Mouse (Mus musculus): Measurements from ENCODE around the gene Olfr715b. TPM values are rescaled to one million over a fixed set of nuclear protein-coding genes. Genes with fewer than 3 reads are reported as not detected.

The Olfr715b gene
- polyA plus RNA-seq (2014; fragmentation: Illumina TruSeq; extraction: RNeasy Lipid Tissue Mini Kit (QIAGEN cat#74804); ENCODE audit: insufficient read depth, low read depth, low replicate concordance): not detected

DNA sequence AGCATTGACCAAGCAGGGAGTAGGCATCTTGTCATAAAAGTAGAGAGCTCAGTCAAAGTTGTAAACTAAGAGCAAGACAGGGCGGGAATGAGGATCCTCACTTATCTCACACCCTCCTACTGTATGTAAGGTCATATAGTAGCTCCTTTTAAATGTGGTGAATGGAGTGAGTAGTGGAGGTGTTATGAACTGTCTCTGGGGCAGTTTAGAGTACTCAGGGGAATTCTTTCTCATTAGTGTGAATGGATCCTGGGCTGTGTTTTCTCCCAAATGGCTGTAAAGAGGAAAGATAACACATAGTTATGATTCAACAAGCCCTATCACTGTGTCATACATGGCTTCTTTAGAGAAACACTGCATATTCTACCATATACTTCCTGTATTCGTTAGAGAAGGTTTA is at the start of gene Olfr715b:
Gene Olfr715b, minus strand, starts transcription at position 101 of the 400 bp plus-strand sequence.

GRCm38 (mm10) chr7:107138027-107138426 is 27.9 kb upstream of the Olfr715b start, which contains the start of gene Olfr716:
Gene Olfr716 (plus strand): TSS chr7:107138327.

GRCm38 (mm10) chr7:107130983-107131382 is 20.8 kb upstream of the Olfr715b start, which contains the start of gene Olfr715:
Gene Olfr715 (minus strand): TSS chr7:107131083.

GRCm38 (mm10) chr7:107092920-107093319 is 17.2 kb downstream of the Olfr715b start, which contains the start of gene Olfr17:
Gene Olfr17 (plus strand): TSS chr7:107093220.

GRCm38 (mm10) chr7:107070681-107071080 is 39.5 kb downstream of the Olfr715b start, which contains the start of gene Olfr714:
Gene Olfr714 (plus strand): TSS chr7:107070981.

Other genes starting within 250 kb of the Olfr715b start
- gene Olfr704, start 247.2 kb downstream of the Olfr715b start, polyA plus RNA-seq (2014; fragmentation: Illumina TruSeq; extraction: RNeasy Lipid Tissue Mini Kit (QIAGEN cat#74804); ENCODE audit: insufficient read depth, low read depth, low replicate concordance): not detected
- not detected for gene Olfr705, start 233.5 kb downstream of the Olfr715b start, polyA plus RNA-seq (2014; fragmentation: Illumina TruSeq; extraction: RNeasy Lipid Tissue Mini Kit (QIAGEN cat#74804); ENCODE audit: insufficient read depth, low read depth, low replicate concordance)
- not detected for gene Olfr706, start 222.2 kb downstream of the Olfr715b start, polyA plus RNA-seq (2014; fragmentation: Illumina TruSeq; extraction: RNeasy Lipid Tissue Mini Kit (QIAGEN cat#74804); ENCODE audit: insufficient read depth, low read depth, low replicate concordance)
- gene Olfr707, start 209.1 kb downstream of the Olfr715b start, polyA plus RNA-seq (2014; fragmentation: Illumina TruSeq; extraction: RNeasy Lipid Tissue Mini Kit (QIAGEN cat#74804); ENCODE audit: insufficient read depth, low read depth, low replicate concordance): not detected
- gene Olfr1532-ps1, start 202.4 kb downstream of the Olfr715b start, polyA plus RNA-seq (2014; fragmentation: Illumina TruSeq; extraction: RNeasy Lipid Tissue Mini Kit (QIAGEN cat#74804); ENCODE audit: insufficient read depth, low read depth, low replicate concordance): not detected
- not detected for gene Olfr709-ps1, start 178.2 kb downstream of the Olfr715b start, polyA plus RNA-seq (2014; fragmentation: Illumina TruSeq; extraction: RNeasy Lipid Tissue Mini Kit (QIAGEN cat#74804); ENCODE audit: insufficient read depth, low read depth, low replicate concordance)
- gene Olfr710, start 162.1 kb downstream of the Olfr715b start, polyA plus RNA-seq (2014; fragmentation: Illumina TruSeq; extraction: RNeasy Lipid Tissue Mini Kit (QIAGEN cat#74804); ENCODE audit: insufficient read depth, low read depth, low replicate concordance): not detected
- not detected for gene Olfr6, start 146.4 kb downstream of the Olfr715b start, polyA plus RNA-seq (2014; fragmentation: Illumina TruSeq; extraction: RNeasy Lipid Tissue Mini Kit (QIAGEN cat#74804); ENCODE audit: insufficient read depth, low read depth, low replicate concordance)
- gene Olfr711, start 134.9 kb downstream of the Olfr715b start, polyA plus RNA-seq (2014; fragmentation: Illumina TruSeq; extraction: RNeasy Lipid Tissue Mini Kit (QIAGEN cat#74804); ENCODE audit: insufficient read depth, low read depth, low replicate concordance): not detected
- not detected for gene Olfr2, start 104.3 kb downstream of the Olfr715b start, polyA plus RNA-seq (2014; fragmentation: Illumina TruSeq; extraction: RNeasy Lipid Tissue Mini Kit (QIAGEN cat#74804); ENCODE audit: insufficient read depth, low read depth, low replicate concordance)
- not detected for gene Olfr713, start 79.2 kb downstream of the Olfr715b start, polyA plus RNA-seq (2014; fragmentation: Illumina TruSeq; extraction: RNeasy Lipid Tissue Mini Kit (QIAGEN cat#74804); ENCODE audit: insufficient read depth, low read depth, low replicate concordance)
- not detected for gene Olfr714, start 39.4 kb downstream of the Olfr715b start, polyA plus RNA-seq (2014; fragmentation: Illumina TruSeq; extraction: RNeasy Lipid Tissue Mini Kit (QIAGEN cat#74804); ENCODE audit: insufficient read depth, low read depth, low replicate concordance)
- not detected for gene Olfr17, start 17.1 kb downstream of the Olfr715b start, polyA plus RNA-seq (2014; fragmentation: Illumina TruSeq; extraction: RNeasy Lipid Tissue Mini Kit (QIAGEN cat#74804); ENCODE audit: insufficient read depth, low read depth, low replicate concordance)
- gene Olfr715, start 20.7 kb upstream of the Olfr715b start, polyA plus RNA-seq (2014; fragmentation: Illumina TruSeq; extraction: RNeasy Lipid Tissue Mini Kit (QIAGEN cat#74804); ENCODE audit: insufficient read depth, low read depth, low replicate concordance): not detected
- gene Olfr716, start 28.0 kb upstream of the Olfr715b start, polyA plus RNA-seq (2014; fragmentation: Illumina TruSeq; extraction: RNeasy Lipid Tissue Mini Kit (QIAGEN cat#74804); ENCODE audit: insufficient read depth, low read depth, low replicate concordance): not detected
- not detected for gene Nlrp14, start 56.6 kb upstream of the Olfr715b start, polyA plus RNA-seq (2014; fragmentation: Illumina TruSeq; extraction: RNeasy Lipid Tissue Mini Kit (QIAGEN cat#74804); ENCODE audit: insufficient read depth, low read depth, low replicate concordance)
- not detected for gene Rbmxl2, start 99.1 kb upstream of the Olfr715b start, polyA plus RNA-seq (2014; fragmentation: Illumina TruSeq; extraction: RNeasy Lipid Tissue Mini Kit (QIAGEN cat#74804); ENCODE audit: insufficient read depth, low read depth, low replicate concordance)

Data from lung, adult 10 weeks (tissue).